Mouse (Mus musculus) CH12.LX (cell line): Measurements from ENCODE around the gene Mgat4e. TPM values are rescaled to one million over a fixed set of nuclear protein-coding genes. Genes with fewer than 3 reads are reported as not detected.

Experiments
- DNase-seq: peaks from one replicate; pipeline ENCODE4 v3.0.0-alpha.2; 2013; ENCODE audit errors: extremely low read depth
- H3K27ac ChIP-seq: 2 replicates; pipeline ENCODE4 v1.5.1; 2012; ENCODE audit warnings: low read depth, mild to moderate bottlenecking, control low read depth, moderate library complexity; ENCODE audit not compliant: insufficient read depth
- H3K27me3 ChIP-seq: replicated peaks from 2 replicates; pipeline ENCODE3; 2012; ENCODE audit warnings: inconsistent platforms
- H3K36me3 ChIP-seq, 2 experiments: replicated peaks in 1 of 2; 2 replicates each; pipeline versions ENCODE3 to v1.6.1; 2012; ENCODE audit warnings: inconsistent platforms in 1 of 2, low read length in 1 of 2, mild to moderate bottlenecking in 1 of 2, mixed read lengths in 1 of 2, moderate library complexity in 1 of 2; ENCODE audit not compliant: control insufficient read depth in 1 of 2, insufficient read depth in 1 of 2
- H3K4me1 ChIP-seq, 2 experiments: 2 replicates each; pipeline ENCODE4 v1.6.1; 2012; ENCODE audit warnings: inconsistent platforms in 1 of 2, moderate library complexity in 1 of 2; ENCODE audit not compliant: insufficient read depth in 2 of 2, control insufficient read depth in 1 of 2
- H3K4me2 ChIP-seq: 2 replicates; pipeline ENCODE4 v1.6.1; 2012; ENCODE audit warnings: low read depth, mild to moderate bottlenecking, control low read depth; ENCODE audit not compliant: poor library complexity, insufficient read depth, severe bottlenecking
- H3K4me3 ChIP-seq, 3 experiments: fragments of 150-350 bp in 1 of 3; sonication (generic) in 1 of 3; replicated peaks in 1 of 3; 2 replicates each; pipeline versions ENCODE3 to v1.5.1; 2011 to 2012; ENCODE audit warnings: low read depth in 2 of 3, low read length in 2 of 3, mild to moderate bottlenecking in 2 of 3, moderate library complexity in 2 of 3, control low read depth in 1 of 3, improper control_type of control experiment in 1 of 3, inconsistent platforms in 1 of 3, mixed read lengths in 1 of 3; ENCODE audit not compliant: poor library complexity in 1 of 3
- H3K79me2 ChIP-seq: replicated peaks from 2 replicates; pipeline ENCODE4 v1.6.1; 2012; ENCODE audit warnings: mild to moderate bottlenecking, moderate library complexity; ENCODE audit not compliant: control insufficient read depth, poor library complexity, insufficient read depth, severe bottlenecking; ENCODE audit errors: extremely low read depth
- H3K9ac ChIP-seq: 2 replicates; pipeline ENCODE4 v1.6.1; 2012; ENCODE audit warnings: low read depth, mild to moderate bottlenecking, control low read depth, moderate library complexity; ENCODE audit not compliant: insufficient read depth
- H3K9me3 ChIP-seq: replicated peaks from 2 replicates; pipeline ENCODE3; 2012; ENCODE audit warnings: low read length, inconsistent platforms, mixed read lengths
- BHLHE40 ChIP-seq: IDR thresholded peaks from 2 replicates; pipeline ENCODE4 v1.6.1; 2011; ENCODE audit warnings: mild to moderate bottlenecking, low read depth, low read length, improper control_type of control experiment
- E2F4 ChIP-seq: IDR thresholded peaks from 2 replicates; pipeline ENCODE4 v1.6.1; 2011; ENCODE audit warnings: low read depth, low read length, improper control_type of control experiment; ENCODE audit not compliant: insufficient replicate concordance
- GABPA ChIP-seq: IDR thresholded peaks from 2 replicates; pipeline ENCODE4 v1.6.1; 2012; ENCODE audit warnings: low read depth, low read length, improper control_type of control experiment, inconsistent platforms; ENCODE audit not compliant: insufficient replicate concordance
- HCFC1 ChIP-seq: IDR thresholded peaks from 2 replicates; pipeline ENCODE4 v1.6.1; 2012; ENCODE audit warnings: low read depth, mild to moderate bottlenecking, inconsistent platforms, low read length, improper control_type of control experiment
- JUND ChIP-seq: conservative IDR thresholded peaks from 2 replicates; pipeline ENCODE4 v1.6.1; 2011; ENCODE audit warnings: low read depth, low read length, improper control_type of control experiment
- MAX ChIP-seq: IDR thresholded peaks from 2 replicates; pipeline ENCODE4 v1.6.1; 2011; ENCODE audit warnings: low read length, improper control_type of control experiment
- MXI1 ChIP-seq: IDR thresholded peaks from 2 replicates; pipeline ENCODE4 v1.6.1; 2011; ENCODE audit warnings: mild to moderate bottlenecking, low read depth, low read length, improper control_type of control experiment
- MYC ChIP-seq: IDR thresholded peaks from 2 replicates; pipeline ENCODE4 v1.6.1; 2011; ENCODE audit warnings: low read depth, mild to moderate bottlenecking, improper control_type of control experiment, low read length
- NELFE ChIP-seq: IDR thresholded peaks from 2 replicates; pipeline ENCODE4 v1.6.1; 2011; ENCODE audit warnings: low read depth, low read length, improper control_type of control experiment
- NRF1 ChIP-seq: IDR thresholded peaks from 2 replicates; pipeline ENCODE4 v1.6.1; 2014; ENCODE audit warnings: low read depth, mild to moderate bottlenecking, inconsistent platforms, low read length, improper control_type of control experiment, moderate library complexity
- POLR2A ChIP-seq: IDR thresholded peaks from 2 replicates; pipeline ENCODE4 v1.6.1; 2011; ENCODE audit warnings: low read depth, mild to moderate bottlenecking, improper control_type of control experiment, low read length
- POLR2AphosphoS2 ChIP-seq: IDR thresholded peaks from 2 replicates; pipeline ENCODE4 v1.6.1; 2011; ENCODE audit warnings: low read depth, low read length, improper control_type of control experiment
- RCOR1 ChIP-seq: conservative IDR thresholded peaks from 2 replicates; pipeline ENCODE4 v1.6.1; 2012; ENCODE audit warnings: low read depth, mild to moderate bottlenecking, inconsistent platforms, low read length, improper control_type of control experiment
- TBP ChIP-seq: conservative IDR thresholded peaks from 2 replicates; pipeline ENCODE4 v1.6.1; 2011; ENCODE audit warnings: low read depth, low read length, improper control_type of control experiment
- UBTF ChIP-seq: IDR thresholded peaks from 2 replicates; pipeline ENCODE4 v1.6.1; 2012; ENCODE audit warnings: low read depth, mild to moderate bottlenecking, inconsistent platforms, low read length, improper control_type of control experiment, moderate library complexity
- USF1 ChIP-seq: IDR thresholded peaks from 2 replicates; pipeline ENCODE4 v1.6.1; 2014; ENCODE audit warnings: low read depth, mild to moderate bottlenecking, inconsistent platforms, low read length, improper control_type of control experiment
- dilution Hi-C: fragments of 300-500 bp; cut with MboI; formaldehyde crosslinking; loops from 2 replicates; pipeline ENCODE4 v1.14.3; 2020; ENCODE audit warnings: low sequenced_read_pairs; ENCODE audit not compliant: extremely low pct_unique_long_range_greater_than_20kb, extremely low pct_ligation_motif_present
- in situ Hi-C: fragments of 300-500 bp; cut with MboI; formaldehyde crosslinking; loops from 3 replicates; pipeline ENCODE4 v1.14.3; 2019; ENCODE audit warnings: low sequenced_read_pairs, low pct_ligation_motif_present, low pct_unique_long_range_greater_than_20kb, mixed read lengths
- polyA plus RNA-seq: library from polyadenylated mRNA; unstranded; fragments of >175 nt; gene quantifications from 2 replicates; pipeline ENCODE4 v1.2.1, GENCODE M21; 2012; ENCODE audit warnings: low read depth; ENCODE audit not compliant: insufficient read length
- total RNA-seq, 2 experiments: library from RNA; depleted of rRNA; stranded (reverse); fragments of 300-350 nt in 1 of 2; fragments of >200 nt in 1 of 2; gene quantifications; 2 replicates each; pipeline ENCODE4 v1.2.3; 2012 to 2014

The Mgat4e gene
- total and polyA plus RNA-seq, 3 experiments = 0.08 TPM; not detected in 2

- Histone ChIP-seq H3K4me3 (no peak overlapping the region), H3K36me3 (no peaks in the 10 kb centered on the region), H3K79me2 (no peaks in the 10 kb centered on the region), H3K27me3 (peaks cover 27% of the 10 kb centered on the region), H3K27ac (no peak overlapping the region), H3K4me2 (no peak overlapping the region), H3K4me1 (peaks cover 2 to 7% of the 10 kb centered on the region in 2 experiments; a peak in 2 of 4 replicates), H3K9ac (no peak overlapping the region), H3K9me3 (no peaks in the 10 kb centered on the region)
- TF ChIP-seq TBP = no peak
- TF ChIP-seq UBTF = no peak
- no peak for TF ChIP-seq NELFE
- no peak for TF ChIP-seq JUND
- no peak for TF ChIP-seq BHLHE40
- TF ChIP-seq E2F4 = no peak
- no peak for TF ChIP-seq USF1
- no peak for TF ChIP-seq HCFC1
- no peak for DNase-seq
- in situ Hi-C loops = no loop called here
- dilution Hi-C loops = no loop called here
Observed at GRCm38 (mm10) chr1:134552396-134552795, 2.9 kb upstream of the Mgat4e start.

- Histone ChIP-seq H3K79me2 (no peaks in the 10 kb centered on the region), H3K4me3 (no peak overlapping the region), H3K9ac (no peak overlapping the region), H3K4me2 (no peak overlapping the region), H3K27me3 (peaks cover 32% of the 10 kb centered on the region), H3K36me3 (no peaks in the 10 kb centered on the region), H3K27ac (no peak overlapping the region), H3K4me1 (peaks cover 2% of the 10 kb centered on the region in 2 experiments; a peak in 1 of 4 replicates), H3K9me3 (no peaks in the 10 kb centered on the region)
- DNase-seq = no peak
- in situ Hi-C loops = no loop called here
- dilution Hi-C loops = no loop called here
- no peak for TF ChIP-seq GABPA
- no peak for TF ChIP-seq POLR2A
- no peak for TF ChIP-seq NRF1
- TF ChIP-seq HCFC1 = no peak
- no peak for TF ChIP-seq POLR2AphosphoS2
- no peak for TF ChIP-seq MAX
- no peak for TF ChIP-seq MYC
- no peak for TF ChIP-seq RCOR1
- no peak for TF ChIP-seq UBTF
- no peak for TF ChIP-seq MXI1
Observed at GRCm38 (mm10) chr1:134551869-134552268, 2.4 kb upstream of the Mgat4e start.
